Mouse (Mus musculus): ENCODE results near the gene Rere. TPM values are rescaled to one million over a fixed set of nuclear protein-coding genes. Genes with fewer than 3 reads are reported as not detected.

The Rere gene
- polyA plus RNA-seq, 1 experiment from 2014 or later: 30.3 TPM

DNA sequence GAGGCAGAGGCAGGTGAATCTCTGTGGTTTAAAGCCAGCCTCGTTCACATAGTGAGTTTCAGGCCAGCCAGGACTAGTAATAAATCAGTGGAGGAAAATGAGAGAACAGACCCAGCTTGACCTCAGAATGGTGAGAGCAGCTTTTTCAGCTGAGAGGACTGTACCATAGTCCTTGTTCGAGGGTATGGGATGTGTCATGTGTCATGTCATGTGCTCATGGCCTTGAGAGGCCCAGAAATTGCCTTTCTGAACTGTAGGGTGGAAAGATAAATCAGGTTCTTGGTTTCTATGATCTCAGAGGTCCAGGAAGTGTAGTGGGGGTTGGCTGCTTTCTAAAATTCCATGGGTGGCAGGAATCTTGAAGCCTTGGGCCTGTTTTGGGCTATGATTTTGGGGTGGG is 98.3 kb downstream of the Rere start:
- no peak for ATAC-seq (ENCODE audit: low read depth)
- Histone ChIP-seq H3K9ac (ENCODE audit: low read length) (no peak overlapping the region), H3K9me3 (ENCODE audit: control insufficient read depth, low read length) (no peaks in the 10 kb centered on the region), H3K27me3 (ENCODE audit: control insufficient read depth, insufficient read depth, low read depth, low read length) (no peaks in the 10 kb centered on the region), H3K36me3 (ENCODE audit: control insufficient read depth, insufficient read depth, low read length) (no peaks in the 10 kb centered on the region), H3K4me3 (ENCODE audit: low read length) (no peak overlapping the region), H3K27ac (ENCODE audit: low read length) (no peak overlapping the region), H3K4me1 (replicated peaks; ENCODE audit: control insufficient read depth, insufficient read depth, low read length) (peaks cover 25% of the 10 kb centered on the region), H3K4me2 (ENCODE audit: low read depth, low read length) (no peak overlapping the region)
- WGBS: 50% methylated on average over 2 of the region's 2 CpGs

- WGBS: 66% methylated on average over 5 of the region's 5 CpGs
- Histone ChIP-seq H3K27me3 (ENCODE audit: control insufficient read depth, insufficient read depth, low read depth, low read length) (no peaks in the 10 kb centered on the region), H3K9me3 (ENCODE audit: control insufficient read depth, low read length) (no peaks in the 10 kb centered on the region), H3K36me3 (ENCODE audit: control insufficient read depth, insufficient read depth, low read length) (no peaks in the 10 kb centered on the region), H3K27ac (ENCODE audit: low read length) (no peak overlapping the region), H3K4me1 (replicated peaks; ENCODE audit: control insufficient read depth, insufficient read depth, low read length) (peaks cover 23% of the 10 kb centered on the region), H3K4me2 (ENCODE audit: low read depth, low read length) (no peak overlapping the region), H3K4me3 (ENCODE audit: low read length) (no peak overlapping the region), H3K9ac (ENCODE audit: low read length) (no peak overlapping the region)
- ATAC-seq (ENCODE audit: low read depth): no peak
Observed at GRCm38 (mm10) chr4:150380273-150380672, 98.8 kb downstream of the Rere start.

DNA sequence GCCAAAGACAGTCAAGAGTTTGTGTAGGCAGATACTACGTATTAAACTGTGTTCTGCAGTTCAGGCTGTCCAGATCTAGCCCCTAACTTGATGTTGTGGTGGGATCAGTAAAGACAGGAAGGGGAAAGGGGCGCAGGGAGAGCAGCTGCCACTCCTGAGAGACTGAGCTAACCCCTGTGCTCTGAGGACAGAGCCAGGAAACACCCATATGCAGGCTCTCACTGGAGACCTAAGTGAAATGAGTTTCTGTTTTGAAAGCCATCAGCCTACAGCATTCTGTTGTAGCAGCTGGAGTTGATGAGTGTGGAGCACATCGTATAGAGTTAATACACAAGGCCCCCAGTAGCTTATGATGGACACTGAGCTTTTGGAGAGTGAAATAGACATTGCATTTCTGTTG is 101.1 kb downstream of the Rere start:
- Histone ChIP-seq H3K36me3 (ENCODE audit: control insufficient read depth, insufficient read depth, low read length) (no peaks in the 10 kb centered on the region), H3K27ac (ENCODE audit: low read length) (no peak overlapping the region), H3K27me3 (ENCODE audit: control insufficient read depth, insufficient read depth, low read depth, low read length) (no peaks in the 10 kb centered on the region), H3K4me2 (ENCODE audit: low read depth, low read length) (no peak overlapping the region), H3K4me3 (ENCODE audit: low read length) (no peak overlapping the region), H3K9ac (ENCODE audit: low read length) (no peak overlapping the region), H3K4me1 (replicated peaks; ENCODE audit: control insufficient read depth, insufficient read depth, low read length) (peaks cover 15% of the 10 kb centered on the region), H3K9me3 (ENCODE audit: control insufficient read depth, low read length) (no peaks in the 10 kb centered on the region)
- ATAC-seq (ENCODE audit: low read depth): no peak
- 67% methylated on average over 3 of the region's 3 CpGs for whole genome bisulfite sequencing

- Histone ChIP-seq H3K9me3 (ENCODE audit: control insufficient read depth, low read length) (no peaks in the 10 kb centered on the region), H3K9ac (ENCODE audit: low read length) (no peak overlapping the region), H3K4me3 (ENCODE audit: low read length) (no peak overlapping the region), H3K4me2 (ENCODE audit: low read depth, low read length) (no peak overlapping the region), H3K27ac (ENCODE audit: low read length) (no peak overlapping the region), H3K4me1 (replicated peaks; ENCODE audit: control insufficient read depth, insufficient read depth, low read length) (peaks cover 12% of the 10 kb centered on the region), H3K36me3 (ENCODE audit: control insufficient read depth, insufficient read depth, low read length) (no peaks in the 10 kb centered on the region), H3K27me3 (ENCODE audit: control insufficient read depth, insufficient read depth, low read depth, low read length) (no peaks in the 10 kb centered on the region)
- no peak; the same call in 1 of the 2 replicates for ATAC-seq (ENCODE audit: low read depth)
- 47% methylated on average over 8 of the region's 8 CpGs for WGBS
Observed at GRCm38 (mm10) chr4:150384405-150384804, 103.0 kb downstream of the Rere start.

- 55% methylated on average over 3 of the region's 3 CpGs for WGBS
- no peaks in the 10 kb centered on the region for H3K27me3 ChIP-seq (ENCODE audit: control insufficient read depth, insufficient read depth, low read depth, low read length)
- 0 out of 2 replicates have a peak, but pooled peaks cover 2% of the 10 kb centered on the region for H3K36me3 ChIP-seq (ENCODE audit: control insufficient read depth, insufficient read depth, low read length)
- no peak overlapping the region for H3K27ac ChIP-seq (ENCODE audit: low read length)
- no peaks in the 10 kb centered on the region for H3K9me3 ChIP-seq (ENCODE audit: control insufficient read depth, low read length)
- no peak for ATAC-seq (ENCODE audit: low read depth)
- H3K4me2 ChIP-seq (ENCODE audit: low read depth, low read length): no peak overlapping the region
- H3K4me3 ChIP-seq (ENCODE audit: low read length): no peak overlapping the region
- peaks cover 13% of the 10 kb centered on the region for H3K4me1 ChIP-seq (replicated peaks; ENCODE audit: control insufficient read depth, insufficient read depth, low read length)
- no peak overlapping the region for H3K9ac ChIP-seq (ENCODE audit: low read length)
Observed at GRCm38 (mm10) chr4:150384899-150385298, 103.5 kb downstream of the Rere start.

DNA sequence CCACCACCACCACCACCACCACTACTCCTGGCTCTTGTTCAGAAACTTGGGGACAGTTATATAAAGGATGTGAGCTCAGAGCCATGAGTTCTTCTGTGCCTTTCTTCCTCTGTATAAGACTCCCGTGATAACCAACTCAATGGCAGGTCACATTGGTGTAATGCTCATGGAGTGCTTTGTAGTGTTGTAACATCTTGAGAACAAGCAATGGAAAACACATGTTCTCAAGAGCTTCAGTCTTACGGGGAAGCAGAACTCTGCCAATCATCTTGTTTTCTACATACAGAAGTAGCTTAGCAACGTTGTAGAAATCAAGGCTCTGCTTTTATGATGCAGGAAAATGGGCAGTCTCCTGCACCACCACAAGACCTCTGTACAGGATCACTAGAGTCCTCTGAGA is 107.1 kb downstream of the Rere start:
- no peaks in the 10 kb centered on the region for H3K27me3 ChIP-seq (ENCODE audit: control insufficient read depth, insufficient read depth, low read depth, low read length)
- no peak overlapping the region for H3K4me2 ChIP-seq (ENCODE audit: low read depth, low read length)
- H3K9ac ChIP-seq (ENCODE audit: low read length): no peak overlapping the region
- no peak overlapping the region for H3K4me3 ChIP-seq (ENCODE audit: low read length)
- peaks cover 13% of the 10 kb centered on the region for H3K4me1 ChIP-seq (replicated peaks; ENCODE audit: control insufficient read depth, insufficient read depth, low read length)
- 58% methylated on average over 3 of the region's 3 CpGs for WGBS
- ATAC-seq (ENCODE audit: low read depth): no peak
- no peak overlapping the region for H3K27ac ChIP-seq (ENCODE audit: low read length)
- H3K36me3 ChIP-seq (ENCODE audit: control insufficient read depth, insufficient read depth, low read length): 0 out of 2 replicates have a peak, but pooled peaks cover 2% of the 10 kb centered on the region
- H3K9me3 ChIP-seq (ENCODE audit: control insufficient read depth, low read length): no peaks in the 10 kb centered on the region

DNA sequence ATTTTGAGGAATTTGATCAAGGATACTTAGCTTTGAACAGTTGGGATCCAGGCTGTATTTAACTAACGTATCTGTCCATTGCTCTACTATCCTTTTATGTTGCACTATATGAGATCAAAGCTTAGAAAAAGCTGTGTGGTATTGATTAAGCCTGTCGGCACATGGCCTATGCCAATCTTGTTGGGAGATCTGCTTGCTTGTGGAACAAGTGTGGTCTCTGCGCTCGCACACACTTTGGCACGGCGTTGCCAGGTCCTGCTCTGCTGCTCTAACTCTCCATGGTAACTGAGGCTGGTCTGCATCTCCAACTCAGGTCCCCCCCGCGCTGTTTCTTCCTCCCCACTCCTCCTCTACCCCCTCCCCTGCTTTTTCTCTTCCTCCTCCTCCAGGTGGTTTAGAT is 112.2 kb downstream of the Rere start:
- H3K9ac ChIP-seq (ENCODE audit: low read length): no peak overlapping the region
- no peak overlapping the region for H3K4me3 ChIP-seq (ENCODE audit: low read length)
- H3K27ac ChIP-seq (ENCODE audit: low read length): no peak overlapping the region
- H3K9me3 ChIP-seq (ENCODE audit: control insufficient read depth, low read length): no peaks in the 10 kb centered on the region
- peaks cover 36% of the 10 kb centered on the region for H3K4me1 ChIP-seq (replicated peaks; ENCODE audit: control insufficient read depth, insufficient read depth, low read length)
- 0 out of 2 replicates have a peak, but pooled peaks cover 2% of the 10 kb centered on the region for H3K36me3 ChIP-seq (ENCODE audit: control insufficient read depth, insufficient read depth, low read length)
- no peaks in the 10 kb centered on the region for H3K27me3 ChIP-seq (ENCODE audit: control insufficient read depth, insufficient read depth, low read depth, low read length)
- WGBS: 60% methylated on average over 8 of the region's 8 CpGs
- H3K4me2 ChIP-seq (ENCODE audit: low read depth, low read length): no peak overlapping the region
- no peak for ATAC-seq (ENCODE audit: low read depth)

DNA sequence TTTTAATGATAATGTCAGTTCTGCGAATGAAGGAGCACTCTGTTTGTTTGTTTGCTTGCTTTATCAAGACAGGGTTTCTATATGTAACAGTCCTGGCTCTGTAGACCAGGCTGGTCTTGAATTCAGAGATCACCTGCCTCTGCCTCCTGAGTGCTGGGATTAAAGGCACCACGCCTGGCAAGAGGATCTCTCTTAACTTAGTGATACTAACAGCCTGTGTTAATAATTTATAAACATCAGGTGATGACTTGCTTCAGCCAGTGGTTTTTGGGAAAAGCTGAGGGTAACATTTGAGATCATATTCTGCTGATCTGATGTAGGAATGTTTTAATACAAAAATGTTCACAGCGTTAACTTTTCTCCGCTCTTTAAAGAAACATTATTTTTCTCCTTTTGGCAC is 112.6 kb downstream of the Rere start:
- no peak overlapping the region for H3K4me3 ChIP-seq (ENCODE audit: low read length)
- 70% methylated on average over 4 of the region's 4 CpGs for WGBS
- ATAC-seq (ENCODE audit: low read depth): no peak

DNA sequence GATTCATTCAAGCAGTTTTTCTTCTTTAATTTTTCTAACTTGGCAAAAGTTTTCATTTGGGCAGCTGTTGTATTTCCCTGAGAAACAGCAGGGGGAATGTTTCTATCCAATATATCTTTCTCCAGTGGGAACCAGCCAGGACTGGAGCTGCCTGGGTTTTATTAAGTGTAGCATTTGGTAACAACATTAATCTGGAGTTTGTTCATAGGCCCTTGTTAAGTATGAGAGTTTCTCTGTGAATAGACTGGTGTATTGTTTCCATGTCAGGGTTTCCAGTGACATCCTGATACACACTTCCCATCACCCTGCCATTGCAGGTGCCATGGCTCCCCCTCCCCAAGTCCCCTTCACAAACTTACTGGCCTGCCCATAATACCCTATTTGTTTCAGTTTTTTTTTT is 114.9 kb downstream of the Rere start:
- H3K9ac ChIP-seq (ENCODE audit: low read length): 0 out of 2 replicates have a peak overlapping the region, but pooled peaks have one; percentile 33

More for the DNA sequence above, 112.6 kb downstream of the Rere start:
- H3K27ac ChIP-seq (ENCODE audit: low read length): no peak overlapping the region
- no peak overlapping the region for H3K4me2 ChIP-seq (ENCODE audit: low read depth, low read length)
- H3K36me3 ChIP-seq (ENCODE audit: control insufficient read depth, insufficient read depth, low read length): 0 out of 2 replicates have a peak, but pooled peaks cover 2% of the 10 kb centered on the region
- H3K27me3 ChIP-seq (ENCODE audit: control insufficient read depth, insufficient read depth, low read depth, low read length): no peaks in the 10 kb centered on the region
- H3K4me1 ChIP-seq (replicated peaks; ENCODE audit: control insufficient read depth, insufficient read depth, low read length): peaks cover 37% of the 10 kb centered on the region
- no peak overlapping the region for H3K9ac ChIP-seq (ENCODE audit: low read length)
- H3K9me3 ChIP-seq (ENCODE audit: control insufficient read depth, low read length): no peaks in the 10 kb centered on the region

More for the DNA sequence above, 114.9 kb downstream of the Rere start:
- H3K27me3 ChIP-seq (ENCODE audit: control insufficient read depth, insufficient read depth, low read depth, low read length): no peaks in the 10 kb centered on the region
- ATAC-seq (ENCODE audit: low read depth): peak; percentile 65
- H3K4me2 ChIP-seq (ENCODE audit: low read depth, low read length): no peak overlapping the region
- no peaks in the 10 kb centered on the region for H3K36me3 ChIP-seq (ENCODE audit: control insufficient read depth, insufficient read depth, low read length)
- peaks cover 46% of the 10 kb centered on the region for H3K4me1 ChIP-seq (replicated peaks; ENCODE audit: control insufficient read depth, insufficient read depth, low read length)
- H3K4me3 ChIP-seq (ENCODE audit: low read length): no peak overlapping the region
- H3K9me3 ChIP-seq (ENCODE audit: control insufficient read depth, low read length): no peaks in the 10 kb centered on the region
- peak overlapping the region; percentile 76 for H3K27ac ChIP-seq (ENCODE audit: low read length)

Data from lung, embryonic 16.5 days (tissue).